Mouse (Mus musculus) ovary, adult 10 weeks (tissue): ENCODE results near the gene Inpp4a. TPM values are rescaled to one million over a fixed set of nuclear protein-coding genes. Genes with fewer than 3 reads are reported as not detected.

Source experiments
- polyA plus RNA-seq: library from polyadenylated mRNA; stranded (reverse); fragments of 350-450 nt; fragmentation: Illumina TruSeq; extraction: RNeasy Lipid Tissue Mini Kit (QIAGEN cat#74804); gene quantifications from one replicate; pipeline ENCODE4 v1.2.3, GENCODE M21; 2014

Gene Inpp4a
- polyA plus RNA-seq, result 7.7 TPM

GRCm38 (mm10) chr1:37299540-37300491 lies at the start of gene Inpp4a:
TSS of gene Inpp4a (plus strand) at chr1:37299865.

GRCm38 (mm10) chr1:37429366-37430296 lies 130.0 kb downstream of the Inpp4a start, which contains the start of the genes Coa5 and Unc50:
TSS of gene Coa5 (minus strand) at chr1:37430103.
TSS of gene Unc50 (plus strand) at chr1:37430139.

Other genes starting within 250 kb of the Inpp4a start
- not detected for gene Cnga3, start 85.4 kb upstream of the Inpp4a start, polyA plus RNA-seq
- gene Coa5, start 130.2 kb downstream of the Inpp4a start, polyA plus RNA-seq, result 128 TPM
- gene Unc50, start 130.3 kb downstream of the Inpp4a start, polyA plus RNA-seq, result 40.1 TPM
- gene Mgat4a, start 241.2 kb downstream of the Inpp4a start, polyA plus RNA-seq, result 16.6 TPM